Mouse (Mus musculus) bone marrow, adult 2 months (tissue): ENCODE data around the gene Mcm9. TPM values are rescaled to one million over a fixed set of nuclear protein-coding genes. Genes with fewer than 3 reads are reported as not detected.

Source experiments
- H3K27ac ChIP-seq: fragments of 200-500 bp; 2 replicates; pipeline ENCODE4 v1.5.1; 2012; ENCODE audit warnings: low read depth, mild to moderate bottlenecking, control low read depth, inconsistent platforms, low read length; ENCODE audit not compliant: control insufficient read depth, poor library complexity, insufficient read depth
- H3K4me1 ChIP-seq: fragments of 200-500 bp; 2 replicates; pipeline ENCODE4 v1.6.1; 2011; ENCODE audit warnings: low read length; ENCODE audit not compliant: control insufficient read depth, insufficient read depth
- H3K4me3 ChIP-seq: fragments of 200-500 bp; replicated peaks from 2 replicates; pipeline ENCODE3; 2011; ENCODE audit warnings: mild to moderate bottlenecking, low read depth, low read length, control low read depth; ENCODE audit not compliant: control insufficient read depth
- CTCF ChIP-seq: fragments of 200-500 bp; IDR thresholded peaks from 2 replicates; pipeline ENCODE4 v1.5.1; 2011; ENCODE audit warnings: low read length, control low read depth; ENCODE audit not compliant: control insufficient read depth, insufficient read depth
- POLR2A ChIP-seq: fragments of 200-500 bp; IDR thresholded peaks from 2 replicates; pipeline ENCODE4 v1.6.1; 2011; ENCODE audit warnings: low read depth, mild to moderate bottlenecking, control low read depth, low read length, borderline replicate concordance; ENCODE audit not compliant: control insufficient read depth
- WGBS: fragments of 180-500 bp; shearing (Covaris S2); methylation state at CpG from one replicate; pipeline ENCODE4 v1.1.7; 2018; 5-methylcytosine and 5-hydroxymethylcytosine counted together
- polyA plus RNA-seq: library from polyadenylated mRNA; stranded (reverse); fragments of >200 nt; gene quantifications from 2 replicates; pipeline ENCODE4 v1.2.4, GENCODE M21; 2011; ENCODE audit warnings: low replicate concordance; ENCODE audit not compliant: missing spikeins, insufficient read depth, insufficient read length

The Mcm9 gene
- polyA plus RNA-seq, 1 experiment: 10.9 TPM

GRCm38 (mm10) chr10:53527344-53527743 lies 102.9 kb downstream of the Mcm9 start:
- WGBS: 66% methylated on average over 3 of the region's 3 CpGs
- H3K4me1 ChIP-seq: no peaks in the 10 kb centered on the region; the same call in 1 of the 2 replicates
- H3K4me3 ChIP-seq: no peak overlapping the region
- no peak for TF ChIP-seq CTCF
- no peak for TF ChIP-seq POLR2A
- H3K27ac ChIP-seq: no peak overlapping the region

DNA sequence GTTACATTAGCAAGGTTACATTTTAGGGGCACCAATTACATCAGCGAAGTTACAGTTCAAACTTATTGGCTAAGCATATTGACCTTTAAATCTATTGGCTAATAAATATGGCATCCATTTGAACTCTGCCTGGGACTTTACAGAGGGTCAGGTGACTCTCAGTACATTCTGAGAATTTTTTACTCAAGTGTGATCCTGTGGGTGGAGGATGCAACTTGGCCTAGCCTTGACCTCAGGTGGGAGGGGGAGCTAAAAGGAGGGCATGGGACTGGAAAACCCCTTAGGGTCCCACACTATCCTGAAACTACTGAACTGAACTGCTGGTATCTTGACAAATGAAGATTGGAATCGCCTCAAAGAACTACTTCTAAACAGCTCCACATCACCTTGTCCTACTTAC lies 103.9 kb downstream of the Mcm9 start:
- no peak overlapping the region for H3K4me3 ChIP-seq
- no peak for TF ChIP-seq CTCF
- H3K27ac ChIP-seq: no peak overlapping the region
- WGBS: 71% methylated on average over 2 of the region's 2 CpGs
- H3K4me1 ChIP-seq: no peaks in the 10 kb centered on the region

- Histone ChIP-seq H3K4me1 (no peaks in the 10 kb centered on the region), H3K4me3 (no peak overlapping the region), H3K27ac (no peak overlapping the region)
- TF ChIP-seq POLR2A (no peak), CTCF (no peak)
- WGBS: 52% methylated on average over 3 of the region's 3 CpGs
Measured at GRCm38 (mm10) chr10:53525265-53525976, 104.8 kb downstream of the Mcm9 start.

DNA sequence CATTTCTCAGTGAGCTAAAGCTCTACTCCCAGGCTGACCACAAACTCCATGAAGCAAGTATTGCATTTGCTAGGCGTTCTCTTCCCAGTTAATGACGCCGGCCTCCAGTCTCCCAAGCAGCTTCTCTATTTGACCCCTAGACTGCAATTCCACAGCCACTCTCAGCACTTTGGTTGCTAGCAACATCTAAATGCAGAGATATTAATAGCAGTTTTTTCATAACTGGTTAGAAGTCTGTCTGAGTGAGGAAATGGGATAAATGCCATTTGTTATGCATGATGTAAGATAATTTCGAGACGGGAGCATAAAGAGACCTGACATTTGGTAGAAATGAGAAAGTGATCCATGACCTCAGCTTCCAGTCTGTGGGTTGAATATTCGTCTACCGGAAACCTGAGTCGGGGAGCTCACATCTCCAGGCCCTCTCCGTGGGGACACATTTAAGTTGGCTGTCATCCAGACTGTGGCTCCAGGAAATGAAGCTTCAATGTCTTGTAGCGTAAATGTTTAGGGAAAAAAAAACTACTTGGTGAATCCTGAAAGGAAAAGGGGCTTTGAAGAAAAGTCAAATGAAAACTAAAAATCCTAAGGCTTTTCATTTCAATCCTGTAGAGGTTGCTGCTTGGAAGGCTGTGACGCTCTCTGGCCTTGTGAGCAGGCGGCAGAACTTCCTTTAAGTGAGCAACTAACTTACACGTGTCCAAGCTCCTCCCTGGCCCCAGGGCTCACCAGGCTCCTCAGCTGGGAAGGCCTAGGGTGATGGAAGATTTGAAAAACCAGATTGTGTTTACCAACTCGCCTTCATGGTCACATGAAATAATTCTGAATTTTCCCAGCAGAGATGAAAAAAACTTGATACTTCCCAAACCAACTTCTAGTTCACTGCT lies 110.9 kb downstream of the Mcm9 start:
- H3K4me3 ChIP-seq: no peak overlapping the region
- no peaks in the 10 kb centered on the region; the same call in 1 of the 2 replicates for H3K4me1 ChIP-seq
- TF ChIP-seq POLR2A: no peak
- TF ChIP-seq CTCF: no peak
- WGBS: 55% methylated on average over 14 of the region's 14 CpGs
- no peak overlapping the region for H3K27ac ChIP-seq

DNA sequence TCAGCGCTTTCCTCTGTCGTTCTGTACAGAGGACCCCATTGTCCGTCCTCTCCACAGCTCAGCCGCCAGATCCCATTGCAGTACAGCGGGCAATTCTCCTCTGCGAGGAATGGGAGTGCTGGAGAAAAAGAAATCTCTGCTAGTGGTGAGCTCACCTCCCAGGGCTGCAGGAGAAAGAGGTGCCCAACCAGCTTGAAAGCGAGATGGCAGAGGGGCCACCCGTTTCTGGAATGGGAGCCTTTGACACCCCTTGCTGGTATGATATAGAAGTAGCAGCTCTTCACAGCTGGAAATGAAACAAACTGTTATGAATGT lies 111.7 kb downstream of the Mcm9 start:
- TF ChIP-seq POLR2A: no peak
- no peak for TF ChIP-seq CTCF
- WGBS: 69% methylated on average over 8 of the region's 8 CpGs
- no peaks in the 10 kb centered on the region; the same call in 1 of the 2 replicates for H3K4me1 ChIP-seq
- H3K4me3 ChIP-seq: no peak overlapping the region
- H3K27ac ChIP-seq: no peak overlapping the region

GRCm38 (mm10) chr10:53517770-53518598 lies 112.3 kb downstream of the Mcm9 start:
- Histone ChIP-seq H3K4me3 (no peak overlapping the region), H3K4me1 (no peaks in the 10 kb centered on the region; the same call in 1 of the 2 replicates), H3K27ac (no peak overlapping the region)
- WGBS: 77% methylated on average over 14 of the region's 14 CpGs
- TF ChIP-seq POLR2A: no peak
- no peak for TF ChIP-seq CTCF

GRCm38 (mm10) chr10:53512491-53512890 lies 117.7 kb downstream of the Mcm9 start:
- no peaks in the 10 kb centered on the region for H3K4me1 ChIP-seq
- no peak for TF ChIP-seq POLR2A
- no peak for TF ChIP-seq CTCF
- H3K27ac ChIP-seq: no peak overlapping the region
- H3K4me3 ChIP-seq: no peak overlapping the region
- WGBS: 78% methylated on average over 1 of the region's 1 CpGs

DNA sequence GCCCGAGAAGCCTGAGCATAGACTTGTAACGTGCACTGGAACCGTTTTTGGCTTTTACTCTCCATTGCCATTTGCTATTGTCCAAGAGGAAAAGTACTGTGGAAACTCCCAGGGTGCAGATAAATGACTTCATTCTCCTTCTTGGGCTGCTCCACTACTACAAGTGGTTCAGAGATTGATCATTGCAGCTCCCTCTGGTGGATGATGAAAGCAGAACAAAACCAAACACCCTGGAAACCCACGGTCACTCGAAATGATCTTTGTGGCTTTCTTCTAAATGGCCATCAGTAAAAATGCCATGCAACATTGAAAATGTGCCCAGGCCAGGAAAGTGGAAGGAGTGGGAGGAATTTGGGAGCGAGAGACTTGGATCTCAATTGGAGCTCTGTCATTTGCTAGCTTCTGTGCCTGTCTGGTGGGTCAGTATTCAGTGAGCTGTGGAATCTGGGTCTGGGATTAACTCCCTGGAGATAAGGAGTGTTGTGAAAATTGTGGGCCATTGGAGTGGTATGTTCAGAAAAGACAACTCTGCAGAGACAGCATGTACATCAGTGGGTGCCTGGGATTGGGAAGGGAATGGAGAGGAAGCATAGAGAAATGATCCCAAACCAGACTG lies 121.0 kb downstream of the Mcm9 start:
- WGBS: 17% methylated on average over 6 of the region's 6 CpGs
- TF ChIP-seq CTCF (peak; percentile 31), POLR2A (no peak)
- Histone ChIP-seq H3K4me3 (no peak overlapping the region), H3K27ac (no peak overlapping the region), H3K4me1 (no peaks in the 10 kb centered on the region)

DNA sequence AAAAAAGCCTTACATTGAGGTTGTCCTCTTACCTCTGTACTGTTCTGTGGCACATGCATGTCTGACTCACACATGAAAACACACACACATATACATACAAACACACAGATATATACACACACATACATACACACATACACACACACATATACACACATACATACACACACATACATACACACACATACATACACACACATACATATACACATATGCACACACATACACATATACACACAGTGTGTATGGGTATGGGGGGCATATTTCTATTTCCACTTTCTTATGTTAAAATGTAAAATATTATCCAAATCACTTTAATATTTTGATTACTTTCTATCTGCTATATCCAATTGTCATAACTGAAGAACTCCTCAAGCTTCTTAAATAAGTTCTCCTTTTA lies 121.6 kb downstream of the Mcm9 start:
- Histone ChIP-seq H3K4me1 (no peaks in the 10 kb centered on the region), H3K4me3 (no peak overlapping the region), H3K27ac (no peak overlapping the region)
- no peak for TF ChIP-seq POLR2A
- TF ChIP-seq CTCF: no peak
